Mouse (Mus musculus): ENCODE measurements around the gene Ddc.

DNA sequence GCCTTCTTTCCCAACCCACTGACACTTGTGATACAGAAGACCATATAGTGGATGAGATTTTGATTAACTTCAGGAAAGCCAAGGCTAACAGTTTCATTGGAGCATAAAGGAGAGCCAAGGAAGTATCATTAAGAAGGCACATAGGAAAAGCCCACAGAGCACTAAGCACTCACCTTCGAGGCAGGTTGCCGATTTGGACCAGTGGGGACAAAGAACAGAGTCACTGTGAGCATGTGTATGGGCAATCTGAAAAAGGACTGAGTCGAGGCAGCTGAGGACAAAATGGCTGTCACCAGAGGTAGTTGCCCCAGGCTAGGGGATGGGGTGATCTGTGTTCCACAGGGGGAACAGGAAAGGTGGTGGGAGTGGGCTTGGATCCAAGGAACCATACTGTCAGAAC, 552 bp upstream of the Ddc start:
- TF ChIP-seq CTCF (IDR thresholded peaks at IDR 0.05; ENCODE audit: insufficient read depth, low read depth, low read length) (no peak), POLR2A (IDR thresholded peaks at IDR 0.05; ENCODE audit: insufficient read depth, low read depth, low read length) (no peak)
